Mouse (Mus musculus) MEL (cell line): Measurements from ENCODE around the gene Wbp2. TPM values are rescaled to one million over a fixed set of nuclear protein-coding genes. Genes with fewer than 3 reads are reported as not detected.
A peak's percentile ranks its signal among the peaks of the same experiment; 100 is the strongest.

ENCODE experiments used
- DNase-seq: peaks from one replicate; pipeline ENCODE4 v3.0.0; 2011; ENCODE audit warnings: low read depth, low spot score
- H3K27ac ChIP-seq: 2 replicates; pipeline ENCODE4 v1.5.1; 2012; ENCODE audit warnings: low read depth, mild to moderate bottlenecking, control low read depth, low read length, moderate library complexity; ENCODE audit not compliant: control insufficient read depth
- H3K27me3 ChIP-seq, 2 experiments: fragments of 150-350 bp in 1 of 2; sonication (generic) in 1 of 2; 2 replicates each; pipeline ENCODE4 v1.6.1; 2012; ENCODE audit warnings: low read length in 2 of 2, mild to moderate bottlenecking in 2 of 2, improper control_type of control experiment in 1 of 2, moderate library complexity in 1 of 2; ENCODE audit not compliant: insufficient read depth in 2 of 2, control insufficient read depth in 1 of 2
- H3K36me3 ChIP-seq, 2 experiments: 2 replicates each; pipeline ENCODE4 v1.6.1; 2012 to 2014; ENCODE audit warnings: low read length in 2 of 2, improper control_type of control experiment in 1 of 2, inconsistent platforms in 1 of 2, mild to moderate bottlenecking in 1 of 2; ENCODE audit not compliant: insufficient read depth in 2 of 2, control insufficient read depth in 1 of 2
- H3K4me1 ChIP-seq, 2 experiments: fragments of 150-350 bp in 1 of 2; sonication (generic) in 1 of 2; 2 replicates each; pipeline ENCODE4 v1.6.1; 2012; ENCODE audit warnings: low read length in 2 of 2, improper control_type of control experiment in 1 of 2, mild to moderate bottlenecking in 1 of 2; ENCODE audit not compliant: insufficient read depth in 2 of 2, control insufficient read depth in 1 of 2
- H3K4me3 ChIP-seq, 2 experiments: fragments of 150-350 bp in 1 of 2; sonication (generic) in 1 of 2; 2 replicates each; pipeline ENCODE4 v1.5.1; 2012; ENCODE audit warnings: low read depth in 2 of 2, low read length in 2 of 2, mild to moderate bottlenecking in 2 of 2, moderate library complexity in 2 of 2, control low read depth in 1 of 2, improper control_type of control experiment in 1 of 2; ENCODE audit not compliant: control insufficient read depth in 1 of 2, insufficient read depth in 1 of 2
- H3K79me2 ChIP-seq: 2 replicates; pipeline ENCODE4 v1.6.1; 2012; ENCODE audit warnings: mild to moderate bottlenecking, low read length, moderate library complexity; ENCODE audit not compliant: control insufficient read depth, poor library complexity, insufficient read depth
- H3K9ac ChIP-seq: 2 replicates; pipeline ENCODE4 v1.6.1; 2012; ENCODE audit warnings: low read depth, mild to moderate bottlenecking, control low read depth, low read length, moderate library complexity; ENCODE audit not compliant: control insufficient read depth, poor library complexity, severe bottlenecking
- H3K9me3 ChIP-seq: fragments of 150-350 bp; sonication (generic); replicated peaks from 2 replicates; pipeline ENCODE4 v1.6.1; 2012; ENCODE audit warnings: mild to moderate bottlenecking, low read length, improper control_type of control experiment, moderate library complexity; ENCODE audit not compliant: insufficient read depth
- BHLHE40 ChIP-seq: IDR thresholded peaks from 2 replicates; pipeline ENCODE4 v1.6.1; 2012; ENCODE audit warnings: low read depth, mild to moderate bottlenecking, inconsistent platforms, low read length, improper control_type of control experiment, borderline replicate concordance
- CTCF ChIP-seq, 3 experiments: IDR thresholded peaks in 2 of 3; conservative IDR thresholded peaks in 1 of 3; 2 replicates each; pipeline ENCODE4 v1.5.1; 2011 to 2012; ENCODE audit warnings: low read length in 3 of 3, low read depth in 2 of 3, mild to moderate bottlenecking in 2 of 3, improper control_type of control experiment in 1 of 3, inconsistent platforms in 1 of 3, mixed read lengths in 1 of 3, moderate library complexity in 1 of 3; ENCODE audit not compliant: control insufficient read depth in 1 of 3, insufficient read depth in 1 of 3, poor library complexity in 1 of 3, severe bottlenecking in 1 of 3
- ELF1 ChIP-seq: IDR thresholded peaks from 2 replicates; pipeline ENCODE4 v1.6.1; 2014; ENCODE audit warnings: low read depth, mild to moderate bottlenecking, inconsistent platforms, low read length, improper control_type of control experiment, moderate library complexity
- KAT2A ChIP-seq: conservative IDR thresholded peaks from 2 replicates; pipeline ENCODE4 v1.6.1; 2012; ENCODE audit warnings: low read depth, low read length, improper control_type of control experiment, inconsistent platforms
- MAX ChIP-seq: IDR thresholded peaks from 2 replicates; pipeline ENCODE4 v1.6.1; 2011; ENCODE audit warnings: low read length, improper control_type of control experiment
- MAZ ChIP-seq: IDR thresholded peaks from 2 replicates; pipeline ENCODE4 v1.6.1; 2012; ENCODE audit warnings: low read depth, mild to moderate bottlenecking, inconsistent platforms, low read length, improper control_type of control experiment
- MXI1 ChIP-seq: IDR thresholded peaks from 2 replicates; pipeline ENCODE4 v1.6.1; 2011; ENCODE audit warnings: mild to moderate bottlenecking, low read depth, low read length, improper control_type of control experiment
- MYB ChIP-seq: IDR thresholded peaks from 2 replicates; pipeline ENCODE4 v1.6.1; 2011; ENCODE audit warnings: mild to moderate bottlenecking, low read depth, low read length, improper control_type of control experiment
- NELFE ChIP-seq: IDR thresholded peaks from 2 replicates; pipeline ENCODE4 v1.6.1; 2011; ENCODE audit warnings: low read depth, low read length, improper control_type of control experiment
- POLR2A ChIP-seq, 2 experiments: IDR thresholded peaks; 2 replicates each; pipeline ENCODE4 v1.6.1; 2011 to 2012; ENCODE audit warnings: low read length in 2 of 2, mild to moderate bottlenecking in 2 of 2, control low read depth in 1 of 2, improper control_type of control experiment in 1 of 2, low read depth in 1 of 2, moderate library complexity in 1 of 2; ENCODE audit not compliant: control insufficient read depth in 1 of 2, insufficient read depth in 1 of 2, poor library complexity in 1 of 2
- POLR2AphosphoS5 ChIP-seq: IDR thresholded peaks from 2 replicates; pipeline ENCODE4 v1.6.1; 2012; ENCODE audit warnings: low read depth, borderline replicate concordance, mild to moderate bottlenecking, inconsistent platforms, low read length, moderate library complexity, mixed read lengths
- RAD21 ChIP-seq: IDR thresholded peaks from 2 replicates; pipeline ENCODE4 v1.6.1; 2011; ENCODE audit warnings: mild to moderate bottlenecking, low read depth, low read length, improper control_type of control experiment
- RCOR1 ChIP-seq: IDR thresholded peaks from 2 replicates; pipeline ENCODE4 v1.6.1; 2012; ENCODE audit warnings: low read depth, mild to moderate bottlenecking, inconsistent platforms, low read length, improper control_type of control experiment
- TAL1 ChIP-seq: IDR thresholded peaks from 2 replicates; pipeline ENCODE4 v1.6.1; 2012; ENCODE audit warnings: mild to moderate bottlenecking, inconsistent platforms, low read length, moderate library complexity, mixed read lengths
- TCF12 ChIP-seq: IDR thresholded peaks from 2 replicates; pipeline ENCODE4 v1.6.1; 2014; ENCODE audit warnings: low read depth, mild to moderate bottlenecking, inconsistent platforms, low read length, improper control_type of control experiment, moderate library complexity
- USF1 ChIP-seq: IDR thresholded peaks from 2 replicates; pipeline ENCODE4 v1.6.1; 2014; ENCODE audit warnings: low read depth, mild to moderate bottlenecking, inconsistent platforms, low read length, improper control_type of control experiment, moderate library complexity
- ZKSCAN1 ChIP-seq: IDR thresholded peaks from 2 replicates; pipeline ENCODE4 v1.6.1; 2012; ENCODE audit warnings: low read depth, mild to moderate bottlenecking, inconsistent platforms, low read length, improper control_type of control experiment, moderate library complexity
- ZMIZ1 ChIP-seq: IDR thresholded peaks from 2 replicates; pipeline ENCODE4 v1.6.1; 2012; ENCODE audit warnings: low read depth, mild to moderate bottlenecking, inconsistent platforms, low read length, improper control_type of control experiment, moderate library complexity
- polyA plus RNA-seq, 2 experiments: library from polyadenylated mRNA; stranded (reverse) in 1 of 2; unstranded in 1 of 2; fragments of >175 nt in 1 of 2; fragments of >200 nt in 1 of 2; gene quantifications; 2 replicates each; pipeline versions ENCODE4 v1.2.1 to v1.2.4; 2012; ENCODE audit warnings: low replicate concordance in 2 of 2, low read depth in 1 of 2; ENCODE audit not compliant: insufficient read length in 2 of 2, insufficient read depth in 1 of 2, missing spikeins in 1 of 2
- total RNA-seq: library from RNA; depleted of rRNA; stranded (reverse); fragments of 300-350 nt; gene quantifications from 2 replicates; pipeline ENCODE4 v1.2.3, GENCODE M21; 2012

The Wbp2 gene
- total and polyA plus RNA-seq, 3 experiments = 16.5 to 75.8 TPM; not detected in 1

- Histone ChIP-seq H3K4me1 (peaks cover 9 to 10% of the 10 kb centered on the region in 2 experiments), H3K79me2 (no peaks in the 10 kb centered on the region), H3K27ac (no peak overlapping the region), H3K36me3 (peaks cover 0 to 8% of the 10 kb centered on the region in 2 experiments; a peak in 2 of 4 replicates), H3K9me3 (no peaks in the 10 kb centered on the region), H3K27me3 (no peaks in the 10 kb centered on the region), H3K9ac (no peak overlapping the region), H3K4me3 (no peak overlapping the region)
- no peak for DNase-seq
- TF ChIP-seq ZMIZ1 = no peak
- peak in 1 of 3 experiments; percentile 16; a peak in 2 of 6 replicates for TF ChIP-seq CTCF (IDR thresholded peaks at IDR 0.05 in 2 of 3, conservative IDR thresholded peaks at IDR 0.05 in 1 of 3; ENCODE audit: control insufficient read depth in 1 of 3, insufficient read depth in 1 of 3, low read depth in 2 of 3, low read length in 3 of 3, poor library complexity in 1 of 3, severe bottlenecking in 1 of 3)
Observed at GRCm38 (mm10) chr11:116106963-116107776, 20.4 kb upstream of the Wbp2 start.

GRCm38 (mm10) chr11:116106154-116106962 is 19.6 kb upstream of the Wbp2 start:
- H3K27ac ChIP-seq = no peak overlapping the region
- TF ChIP-seq NELFE (no peak), KAT2A (no peak), TAL1 (no peak), TCF12 (no peak), RCOR1 (no peak), ZKSCAN1 (no peak), RAD21 (no peak), MXI1 (no peak), ZMIZ1 (no peak), BHLHE40 (no peak), MAX (no peak), POLR2A (IDR thresholded peaks at IDR 0.05; ENCODE audit: control insufficient read depth in 1 of 2, insufficient read depth in 1 of 2, low read depth in 1 of 2, low read length in 2 of 2, poor library complexity in 1 of 2) (no peak), CTCF (IDR thresholded peaks at IDR 0.05 in 2 of 3, conservative IDR thresholded peaks at IDR 0.05 in 1 of 3; ENCODE audit: control insufficient read depth in 1 of 3, insufficient read depth in 1 of 3, low read depth in 2 of 3, low read length in 3 of 3, poor library complexity in 1 of 3, severe bottlenecking in 1 of 3) (no peak), MAZ (no peak), MYB (no peak), POLR2AphosphoS5 (no peak), ELF1 (no peak), USF1 (no peak)
- no peak for DNase-seq
- H3K9me3 ChIP-seq = no peaks in the 10 kb centered on the region
- H3K36me3 ChIP-seq = peaks cover 0 to 8% of the 10 kb centered on the region in 2 experiments; a peak in 2 of 4 replicates
- H3K27me3 ChIP-seq = no peaks in the 10 kb centered on the region
- peaks cover 9 to 10% of the 10 kb centered on the region in 2 experiments for H3K4me1 ChIP-seq
- no peak overlapping the region for H3K4me3 ChIP-seq
- H3K79me2 ChIP-seq = no peaks in the 10 kb centered on the region
- no peak overlapping the region for H3K9ac ChIP-seq
